Mouse (Mus musculus) midbrain, embryonic 12.5 days (tissue): ENCODE results near the gene C87414. TPM values are rescaled to one million over a fixed set of nuclear protein-coding genes. Genes with fewer than 3 reads are reported as not detected.
"Not testable (repeated sequence)": the region's sequence is repeated elsewhere in the genome, so short reads cannot be mapped to it uniquely, and the experiment has no call there.

ENCODE experiments used
- ATAC-seq: fragments of 200-750 bp; cut with Nextera tagmentation; 2 replicates; pipeline ENCODE4 v1.8.0; 2017; ENCODE audit warnings: low read depth, moderate TSS enrichment, moderate library complexity; ENCODE audit not compliant: low FRiP score
- H3K27ac ChIP-seq: fragments of 300-500 bp; sonication (generic); replicated peaks from 2 replicates; pipeline ENCODE4 v1.5.1; 2016; ENCODE audit warnings: mild to moderate bottlenecking
- H3K27me3 ChIP-seq: fragments of 300-500 bp; sonication (generic); 2 replicates; pipeline ENCODE4 v1.6.1; 2016; ENCODE audit warnings: mild to moderate bottlenecking
- H3K36me3 ChIP-seq: fragments of 300-500 bp; sonication (generic); 2 replicates; pipeline ENCODE4 v1.6.1; 2016
- H3K4me1 ChIP-seq: fragments of 300-500 bp; sonication (generic); 2 replicates; pipeline ENCODE4 v1.6.1; 2016
- H3K4me2 ChIP-seq: fragments of 300-500 bp; sonication (generic); replicated peaks from 2 replicates; pipeline ENCODE4 v1.6.1; 2016; ENCODE audit warnings: mild to moderate bottlenecking, moderate library complexity
- H3K4me3 ChIP-seq: fragments of 300-500 bp; sonication (generic); 2 replicates; pipeline ENCODE4 v1.5.1; 2016; ENCODE audit warnings: mild to moderate bottlenecking
- H3K9ac ChIP-seq: fragments of 300-500 bp; sonication (generic); replicated peaks from 2 replicates; pipeline ENCODE4 v1.6.1; 2016; ENCODE audit warnings: mild to moderate bottlenecking, moderate library complexity
- H3K9me3 ChIP-seq: fragments of 300-500 bp; sonication (generic); 2 replicates; pipeline ENCODE4 v1.6.1; 2016; ENCODE audit warnings: mild to moderate bottlenecking
- WGBS: fragments of 180-500 bp; shearing (Covaris S2); methylation state at CpG from one replicate; pipeline ENCODE4 v1.1.7; 2016; 5-methylcytosine and 5-hydroxymethylcytosine counted together
- polyA plus RNA-seq: library from polyadenylated mRNA; unstranded; fragments of >200 nt; fragmentation: Nextera tagmentation; extraction: Ambion mirVana; gene quantifications from 2 replicates; pipeline ENCODE4 v1.2.1, GENCODE M21; 2016

The C87414 gene
- not detected in 2 replicates for polyA plus RNA-seq

DNA sequence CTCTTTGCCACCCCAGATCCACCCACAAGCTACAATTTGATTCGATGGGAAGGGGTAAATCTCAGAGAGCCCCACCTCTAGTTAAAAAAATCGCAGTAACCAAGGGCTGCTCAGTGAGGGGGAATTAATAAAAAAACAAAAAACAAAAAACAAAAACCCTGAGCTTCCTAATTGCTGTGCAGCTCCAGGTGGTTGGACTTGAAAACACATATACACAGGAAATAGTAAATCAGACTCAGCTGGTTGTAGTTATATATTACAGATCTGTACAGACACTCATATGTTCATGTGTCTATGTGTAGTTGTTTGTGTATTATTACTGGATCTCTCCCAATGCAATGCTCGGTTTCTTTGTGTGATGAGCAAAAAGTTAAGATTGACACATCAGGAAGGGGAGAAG, at the start of gene C87414:
Gene C87414 (minus strand): TSS at position 101 of the 400 bp plus-strand sequence.
- 89% methylated on average over 1 of the region's 3 CpGs for WGBS
- H3K27me3 ChIP-seq, ATAC-seq: not testable (repeated sequence)

GRCm38 (mm10) chr5:93684661-93685060, 13.3 kb upstream of the C87414 start:
- H3K36me3 ChIP-seq, H3K4me3 ChIP-seq, H3K9me3 ChIP-seq, H3K27me3 ChIP-seq, H3K27ac ChIP-seq, H3K9ac ChIP-seq, H3K4me2 ChIP-seq, ATAC-seq, H3K4me1 ChIP-seq: not testable (repeated sequence)
- 72% methylated on average over 3 of the region's 3 CpGs for WGBS

More for the DNA sequence above, at the start of gene C87414:
- H3K9ac ChIP-seq, H3K4me1 ChIP-seq, H3K9me3 ChIP-seq, H3K4me3 ChIP-seq, H3K36me3 ChIP-seq, H3K4me2 ChIP-seq, H3K27ac ChIP-seq: not testable (repeated sequence)

Other genes with a start within 250 kb of the C87414 start
- not detected in 2 replicates for gene Gm16427, start 131.4 kb downstream of the C87414 start, polyA plus RNA-seq
- not detected in 2 replicates for gene Gm7792, start 172.2 kb upstream of the C87414 start, polyA plus RNA-seq